Mouse (Mus musculus): ENCODE data around the gene Txndc2.
"Not testable (repeated sequence)": the region's sequence is repeated elsewhere in the genome, so short reads cannot be mapped to it uniquely, and the experiment has no call there.

Txndc2 gene

DNA sequence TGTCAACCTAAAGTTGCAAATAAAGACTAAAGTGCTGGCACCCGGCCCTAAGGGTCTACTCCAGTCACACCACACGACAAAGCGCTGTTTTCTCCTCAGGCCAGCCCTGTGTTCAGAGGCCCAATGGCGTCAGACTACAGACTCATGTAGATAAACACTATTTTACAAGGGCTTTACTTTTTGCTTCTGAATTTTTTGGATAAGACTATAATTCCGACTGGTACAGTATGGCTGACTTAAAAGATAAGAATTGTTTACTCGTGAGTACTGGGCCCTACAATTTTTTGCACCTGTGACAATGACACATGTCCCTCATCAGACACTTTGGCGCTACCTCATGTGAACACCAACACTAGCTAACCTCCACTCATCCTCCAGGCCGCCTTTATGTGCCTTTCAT is 14.1 kb upstream of the Txndc2 start:
- DNase-seq (ENCODE audit: low spot score in 2 of 2) = no peak

DNA sequence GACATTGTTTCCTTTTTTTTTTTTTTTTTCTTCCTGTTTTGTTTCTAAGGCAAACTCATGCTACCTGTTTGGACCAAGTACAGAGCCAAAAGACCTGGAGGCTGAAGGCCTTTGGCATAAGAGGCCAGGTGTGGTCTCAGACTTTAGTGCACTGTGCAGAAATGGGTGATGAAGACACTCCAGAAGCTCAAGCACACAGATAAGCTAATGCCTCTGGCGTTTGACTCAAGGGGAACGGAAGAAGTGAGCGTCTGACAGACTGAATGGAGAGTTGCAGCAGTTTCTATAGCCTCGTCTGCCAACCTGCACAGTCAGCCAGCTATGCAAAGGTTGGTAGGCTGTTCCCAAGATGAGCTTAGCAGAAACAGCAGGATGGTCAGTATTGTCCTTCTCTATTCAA is 13.6 kb upstream of the Txndc2 start:
- no peak for DNase-seq (ENCODE audit: low spot score in 2 of 2)

DNA sequence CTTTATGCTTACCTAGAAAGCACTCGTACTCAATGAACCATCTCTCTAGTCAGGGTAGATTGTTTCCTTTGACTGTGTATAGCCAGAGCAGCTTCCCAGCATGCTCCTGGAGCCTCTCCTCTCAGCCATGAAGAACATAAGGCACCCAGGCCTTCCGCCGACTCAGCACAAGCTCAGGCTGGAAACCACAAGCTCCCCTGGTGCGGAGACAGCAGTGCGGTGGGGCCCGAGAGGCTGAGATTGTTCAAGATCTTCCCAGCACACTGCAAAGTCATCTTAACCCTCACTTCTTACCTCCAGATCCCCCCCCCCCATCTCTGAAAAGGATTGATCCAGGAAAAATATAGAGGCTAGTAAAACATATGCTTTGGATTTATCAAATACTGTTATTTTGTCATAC is 8.6 kb upstream of the Txndc2 start:
- no peak for DNase-seq (ENCODE audit: low spot score in 2 of 2)

DNA sequence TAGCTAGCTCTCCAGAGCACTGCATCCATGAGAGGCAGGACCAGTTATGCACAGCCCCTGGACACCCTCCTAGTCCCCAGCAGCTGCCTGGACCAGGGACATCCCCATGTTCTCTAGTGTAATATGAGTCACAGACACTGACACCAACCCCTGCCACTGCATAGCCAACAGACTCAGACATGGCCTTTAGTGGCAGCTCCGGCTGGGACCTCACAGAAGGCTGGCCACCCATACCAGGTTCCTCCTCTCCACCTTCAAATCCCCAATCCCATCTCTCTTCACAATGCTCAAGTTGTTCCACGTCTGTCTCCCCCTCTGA is 7.2 kb upstream of the Txndc2 start:
- DNase-seq (ENCODE audit: low spot score in 2 of 2) = no peak

DNA sequence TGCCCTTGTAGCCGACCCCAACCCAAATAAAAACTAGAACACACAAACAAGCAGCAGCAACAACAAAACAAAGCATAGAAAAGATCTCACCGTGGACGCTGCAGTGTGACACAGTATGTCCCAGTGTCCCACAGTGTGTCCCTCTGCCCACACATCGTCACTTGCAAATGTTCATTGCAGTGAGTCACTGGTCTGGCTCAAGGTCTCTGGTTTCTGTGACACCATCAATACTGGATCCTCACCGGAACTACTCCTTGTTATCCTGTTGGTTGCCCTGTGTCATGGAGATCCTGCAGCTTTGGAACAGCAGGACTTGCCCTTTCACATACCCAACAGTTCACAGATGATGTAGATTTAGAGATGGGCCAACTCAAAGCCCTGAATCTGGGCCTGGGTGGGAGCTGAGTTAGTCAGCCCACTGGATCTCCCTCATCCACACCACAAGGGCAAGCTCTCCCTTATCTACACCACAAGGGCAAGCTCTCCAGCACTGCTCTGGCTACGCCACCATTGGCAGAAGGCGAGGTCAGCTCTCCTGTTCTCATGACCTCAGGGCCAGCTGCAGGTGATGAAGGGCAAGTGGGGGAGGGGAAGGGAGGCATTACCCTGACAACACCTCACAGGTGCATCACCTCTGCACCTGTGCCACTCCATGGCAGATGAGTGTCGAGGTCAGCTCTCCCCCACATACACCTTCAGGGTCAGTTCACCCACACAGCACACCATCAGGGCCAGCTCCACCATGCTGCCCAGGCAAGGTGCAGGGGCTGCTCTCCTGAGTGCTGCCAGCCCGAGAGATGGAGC is 6.6 kb upstream of the Txndc2 start:
- DNase-seq (ENCODE audit: low spot score in 2 of 2) = no peak

DNA sequence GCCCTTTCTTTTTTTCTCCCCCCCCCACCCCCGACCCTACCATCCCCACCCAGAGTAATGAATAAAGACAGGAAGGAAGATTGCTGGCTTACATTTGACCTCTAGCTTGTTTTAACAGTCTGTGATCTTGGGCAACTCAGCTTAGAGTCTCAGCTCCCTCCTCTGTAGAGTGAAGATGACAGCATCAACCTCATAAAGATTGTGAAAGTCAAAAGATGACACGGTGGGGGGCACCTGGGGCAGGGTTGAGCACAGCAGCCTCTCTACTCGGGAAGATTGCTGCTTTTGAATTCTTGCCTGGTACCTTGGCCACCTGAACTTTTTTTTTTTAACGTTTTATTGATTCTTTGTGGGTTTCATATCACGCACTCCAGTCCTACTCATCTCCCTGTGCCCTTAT is 6.0 kb upstream of the Txndc2 start:
- no peak for DNase-seq (ENCODE audit: low spot score in 2 of 2)

DNA sequence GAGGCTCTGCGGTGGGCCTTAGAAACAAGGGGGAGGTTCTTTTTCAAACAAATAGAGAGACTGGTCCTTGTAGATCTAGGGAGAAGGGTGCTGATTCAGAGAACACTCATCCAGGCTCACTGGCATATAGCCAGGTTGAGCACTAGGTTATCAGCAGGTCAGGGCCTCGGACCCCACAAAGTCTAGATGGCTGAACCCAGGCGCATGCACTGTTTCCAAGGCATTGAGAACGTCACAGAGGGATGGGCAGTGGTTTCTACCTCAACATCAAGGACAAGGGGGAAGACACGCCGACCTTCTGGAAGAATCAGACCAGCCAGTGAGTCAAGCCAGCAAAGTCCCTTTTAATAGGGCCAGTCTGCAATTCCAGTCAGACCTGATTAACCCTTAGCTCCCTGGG is 5.3 kb upstream of the Txndc2 start:
- no peak for DNase-seq (ENCODE audit: low spot score in 2 of 2)

DNA sequence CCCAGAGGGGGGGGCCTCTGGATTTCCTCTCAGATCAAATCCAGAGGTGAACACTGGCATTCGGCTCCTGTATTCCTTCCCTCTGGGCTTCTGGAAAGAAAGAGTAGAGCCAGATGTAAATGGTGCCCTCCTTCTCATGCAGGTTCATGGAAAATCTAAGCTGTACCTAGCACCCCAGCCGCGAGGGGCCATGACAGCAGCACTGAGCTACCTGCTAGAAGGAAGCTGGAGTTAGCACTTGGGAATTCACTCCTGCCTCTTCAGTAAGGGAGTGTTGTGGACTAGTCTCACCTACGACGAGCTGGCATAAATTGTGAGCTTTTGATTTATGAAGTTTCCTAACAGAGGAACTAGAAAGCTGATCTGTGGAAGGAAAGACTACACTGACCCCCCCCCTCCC is 1.6 kb upstream of the Txndc2 start:
- DNase-seq (ENCODE audit: low spot score in 2 of 2) = no peak

DNA sequence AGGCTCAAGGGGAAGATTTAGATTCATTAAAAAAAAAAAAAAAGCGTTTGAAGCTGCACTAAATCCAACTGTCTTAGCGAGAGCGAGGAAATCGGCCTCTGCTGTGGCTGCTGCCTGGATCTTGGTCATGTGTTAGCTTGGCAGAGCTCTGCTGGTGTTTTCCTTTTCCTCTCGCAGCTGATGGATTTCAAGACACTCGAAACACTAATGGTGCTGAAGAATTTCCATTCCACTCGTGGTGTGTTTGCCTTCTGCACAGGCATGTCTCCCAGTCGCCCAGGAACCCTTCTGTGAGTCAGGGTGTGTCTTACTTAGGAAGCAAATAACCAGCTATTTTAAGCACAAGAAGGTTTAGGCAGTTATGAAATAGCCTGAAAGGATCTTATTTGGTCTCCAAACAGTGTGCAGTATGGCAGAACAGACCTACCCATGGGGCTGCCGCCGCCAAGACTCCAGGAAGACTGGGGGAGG is 1.1 kb upstream of the Txndc2 start:
- peak; percentile 59 to 75 for DNase-seq (ENCODE audit: low spot score in 2 of 2)

DNA sequence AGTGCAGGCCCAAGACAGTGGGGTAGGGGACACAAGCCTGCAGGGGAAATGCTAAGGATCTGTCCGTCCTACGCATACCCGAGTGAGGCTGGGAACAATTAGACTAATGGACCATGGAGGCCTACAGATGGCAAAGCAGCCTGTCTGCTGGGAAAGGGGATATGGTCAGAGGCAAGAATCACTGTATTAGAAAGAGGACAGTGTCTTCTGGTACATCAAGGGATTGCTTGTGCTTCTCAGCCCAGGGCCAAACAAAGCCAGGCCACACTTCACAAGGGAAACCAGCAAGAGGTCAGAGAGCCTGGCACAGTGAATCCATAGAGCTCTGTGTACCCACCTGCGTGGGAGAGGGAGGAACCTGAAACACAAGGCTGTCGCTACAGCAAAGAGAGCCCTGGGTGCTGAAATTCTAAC is 617 bp upstream of the Txndc2 start:
- peak in 1 of 2 experiments; percentile 38 for DNase-seq (ENCODE audit: low spot score in 2 of 2)

DNA sequence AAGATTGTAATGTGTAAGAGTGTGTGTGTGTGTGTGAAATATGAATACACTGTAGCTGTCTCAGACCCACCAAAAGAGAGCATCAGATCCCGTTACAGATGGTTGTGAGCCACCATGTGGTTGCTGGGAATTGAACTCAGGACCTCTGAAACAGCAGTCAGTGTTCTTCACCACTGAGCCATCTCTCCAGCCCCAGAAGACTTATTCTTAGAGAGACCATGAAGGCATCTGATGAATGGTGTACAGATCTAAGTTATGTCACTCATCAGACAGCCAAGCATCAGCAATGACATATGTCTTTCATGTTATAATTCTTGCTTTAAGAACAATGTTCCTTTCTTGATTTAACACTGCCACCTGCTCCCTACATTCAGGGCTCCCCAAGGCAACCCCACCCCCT is 2.8 kb downstream of the Txndc2 start:
- DNase-seq (ENCODE audit: low spot score in 2 of 2) = no peak

DNA sequence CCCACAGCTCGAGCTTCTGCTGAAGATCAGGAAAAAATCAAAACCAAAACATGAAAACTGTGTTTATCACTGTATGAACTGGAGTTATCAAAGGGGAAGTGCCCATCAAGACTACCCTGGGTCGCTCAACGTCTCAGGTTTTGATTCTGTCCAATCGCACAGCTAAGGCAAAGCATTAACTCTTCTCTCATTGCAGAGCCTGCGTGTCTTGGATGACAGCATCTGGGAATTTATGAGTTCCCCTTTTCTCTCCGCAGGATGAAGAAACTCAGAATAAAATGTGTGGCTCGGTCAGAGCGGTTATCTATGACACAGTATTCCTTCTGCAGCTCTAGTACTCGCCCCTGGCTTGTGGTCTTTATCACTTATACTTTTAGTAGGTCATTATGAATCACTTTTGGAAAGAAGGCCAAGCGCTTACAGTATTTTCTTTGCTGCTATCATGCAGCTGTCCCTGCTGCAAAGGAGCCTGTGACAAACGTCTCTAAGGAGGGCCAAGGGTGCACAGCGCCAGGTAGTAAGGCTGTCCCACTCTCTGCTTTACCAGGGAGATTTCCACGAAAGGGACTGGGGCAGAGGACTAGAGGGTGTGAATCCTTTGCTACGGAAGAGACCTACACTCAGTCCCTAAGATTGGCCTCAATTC is 6.1 kb downstream of the Txndc2 start:
- no peak for DNase-seq (ENCODE audit: low spot score in 2 of 2)

DNA sequence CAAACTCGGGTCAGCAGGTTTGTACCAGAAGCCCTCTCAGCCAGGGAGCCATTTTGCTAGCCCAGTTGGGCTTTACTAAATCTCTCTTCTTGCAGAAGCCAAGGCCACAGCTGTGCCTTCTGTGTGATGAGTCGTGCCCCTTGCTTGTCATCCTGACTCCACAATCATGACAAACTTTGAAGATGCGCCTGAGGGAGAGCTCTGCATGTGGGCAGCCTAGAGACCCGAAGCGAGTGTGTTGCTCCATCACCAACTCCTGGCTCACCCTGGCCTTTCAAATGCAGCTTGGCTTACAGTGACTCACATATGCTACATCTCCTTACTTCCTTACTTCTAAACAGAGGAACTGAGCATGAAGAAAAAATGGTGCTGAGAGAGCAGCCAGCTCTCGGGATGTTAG is 12.0 kb downstream of the Txndc2 start:
- DNase-seq (ENCODE audit: low spot score in 2 of 2) = no peak

DNA sequence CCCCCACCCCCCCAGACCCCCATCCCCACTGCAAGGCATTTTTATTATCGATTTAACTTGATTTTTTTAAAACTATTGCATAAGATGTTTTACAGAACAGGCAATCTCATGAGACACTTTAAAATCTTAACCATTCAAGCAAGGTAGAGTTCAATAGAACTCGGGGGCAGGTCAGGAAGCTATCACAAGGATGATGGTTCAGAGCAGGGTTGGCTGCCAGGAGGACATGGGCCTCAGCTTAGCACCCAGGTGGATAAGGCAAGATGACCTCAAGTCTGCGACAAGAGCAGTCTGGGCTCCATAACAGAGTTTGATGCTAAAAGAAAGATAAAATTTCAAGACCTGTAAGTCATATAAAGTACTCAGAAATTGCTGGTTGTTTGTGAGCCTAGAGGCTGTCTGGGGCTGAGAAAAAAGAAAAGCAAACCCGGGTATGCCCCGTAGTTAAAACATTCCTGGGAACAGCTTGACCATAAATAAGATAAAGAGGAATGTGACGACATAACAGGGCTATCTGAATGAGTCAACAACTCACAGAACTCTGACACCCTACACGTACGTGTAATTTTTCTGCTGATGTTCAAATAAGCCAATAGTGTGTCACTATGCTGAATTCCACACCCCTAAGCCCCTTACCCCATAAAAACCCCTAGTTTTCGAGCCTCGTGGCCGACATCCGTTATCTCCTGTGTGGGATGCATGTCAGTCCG is 13.0 kb downstream of the Txndc2 start:
- DNase-seq (ENCODE audit: low spot score in 2 of 2) = not testable (repeated sequence)

DNA sequence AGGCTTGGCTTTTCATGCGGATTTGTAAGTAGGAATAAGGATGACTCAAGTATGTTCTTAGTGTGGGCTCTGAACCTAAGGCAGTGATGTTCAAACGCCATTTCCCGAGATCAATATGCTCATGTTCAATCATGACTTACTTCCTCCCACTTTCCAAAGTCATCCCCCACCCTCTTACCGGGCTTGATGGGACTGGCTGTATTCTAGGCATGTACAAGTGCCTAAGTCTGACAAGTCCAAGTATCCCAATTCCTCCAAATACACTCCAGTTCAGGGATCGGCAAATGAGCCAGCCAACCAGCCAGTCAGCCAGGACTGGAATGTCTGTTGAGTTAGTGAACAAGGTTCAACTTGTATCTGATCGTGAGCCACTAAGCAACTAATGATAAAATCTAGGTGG is 15.7 kb downstream of the Txndc2 start:
- DNase-seq (ENCODE audit: low spot score in 2 of 2) = no peak

DNA sequence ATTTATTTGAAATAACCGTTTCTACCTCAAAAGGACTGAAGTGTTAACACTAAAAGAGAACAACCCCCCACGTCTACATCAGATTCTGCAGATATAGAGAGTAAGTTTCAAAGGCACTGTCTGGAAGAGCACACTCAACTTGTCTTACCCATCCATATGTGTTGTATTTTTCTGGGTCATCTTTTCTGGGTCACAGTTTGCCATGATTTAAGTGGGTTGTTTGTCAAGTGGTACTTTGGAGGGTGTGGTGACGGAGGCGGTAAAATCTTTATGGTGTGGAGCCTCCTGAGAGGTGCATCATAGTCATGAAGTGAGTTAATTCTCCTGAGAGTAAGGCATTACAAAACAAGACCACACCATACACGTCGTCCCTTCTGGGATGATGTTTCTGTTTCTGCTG is 16.4 kb downstream of the Txndc2 start:
- no peak for DNase-seq (ENCODE audit: low spot score in 2 of 2)

DNA sequence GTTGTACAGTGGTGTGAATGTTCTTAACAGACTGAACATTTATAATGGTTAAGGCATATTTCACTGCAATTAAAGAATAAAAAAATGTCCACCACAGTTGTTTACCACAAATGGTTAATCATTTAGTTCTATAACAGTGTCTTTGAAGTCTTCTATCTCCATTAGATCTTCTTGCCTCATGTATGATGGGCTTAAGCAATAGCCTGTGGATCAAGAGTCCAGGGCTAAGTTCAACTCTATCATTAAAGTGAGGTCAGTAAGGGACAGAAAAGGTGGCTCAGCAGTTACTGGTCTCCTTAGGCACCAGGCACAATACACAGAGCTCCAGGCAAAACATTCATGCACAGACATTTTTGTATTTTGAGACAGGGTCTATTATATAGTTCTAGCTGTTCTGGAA is 18.8 kb downstream of the Txndc2 start:
- no peak for DNase-seq (ENCODE audit: low spot score in 2 of 2)

DNA sequence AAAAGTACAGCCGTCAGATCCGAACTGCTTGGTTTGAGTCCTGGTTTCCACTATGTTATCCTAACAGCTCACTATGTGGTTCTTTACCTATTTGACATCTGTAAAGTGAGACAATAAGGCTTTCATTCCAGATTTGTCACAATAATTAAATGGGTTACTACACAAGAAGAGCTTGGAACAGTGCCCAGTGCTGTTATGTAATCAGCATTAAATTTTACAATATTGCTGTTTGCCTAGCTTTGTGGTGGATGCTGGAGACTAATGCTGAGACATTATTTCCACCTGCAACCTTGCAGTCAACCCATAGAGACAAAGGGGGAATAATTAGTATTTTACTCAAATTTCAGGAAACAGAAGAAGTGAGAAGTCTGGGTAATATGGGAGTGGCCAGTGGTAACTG is 23.5 kb downstream of the Txndc2 start:
- no peak for DNase-seq (ENCODE audit: low spot score in 2 of 2)

DNA sequence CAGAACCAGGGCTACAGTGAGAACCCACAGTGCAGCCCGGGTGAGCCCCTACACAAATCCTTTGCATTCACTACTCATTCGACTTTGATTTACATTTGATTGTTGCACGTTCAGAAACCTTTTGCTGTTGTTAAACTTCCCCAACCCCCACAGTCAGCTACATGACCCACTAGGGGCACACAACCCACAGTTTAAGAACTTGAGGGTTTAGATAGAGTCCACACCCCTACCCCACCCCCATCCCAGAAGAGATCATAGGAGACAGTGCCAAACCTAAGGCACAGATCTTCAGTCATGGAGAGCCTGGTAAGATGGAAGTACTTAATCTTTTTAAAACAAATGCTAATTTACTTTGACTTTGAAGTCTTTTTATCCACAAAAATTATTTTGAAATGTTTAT is 26.3 kb downstream of the Txndc2 start:
- DNase-seq (ENCODE audit: low spot score in 2 of 2) = no peak

DNA sequence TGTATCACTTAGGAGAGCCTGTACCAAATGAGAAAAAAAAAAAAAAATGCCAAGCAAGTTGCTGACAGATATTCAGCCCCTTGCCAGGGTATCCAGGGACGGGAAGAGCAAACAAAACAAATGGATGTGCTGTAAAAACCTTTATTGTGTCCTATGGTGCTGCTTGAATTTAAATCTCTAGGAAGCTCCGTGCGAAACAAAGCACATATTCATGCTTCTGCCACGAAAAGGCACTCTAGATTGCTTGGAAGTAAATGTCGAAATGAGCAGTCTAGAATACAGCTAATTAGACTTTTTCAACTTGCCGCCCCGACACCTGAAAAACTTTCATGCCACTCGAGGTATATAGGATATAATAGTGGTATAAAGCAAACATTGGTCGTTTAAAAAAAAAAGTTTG is 27.5 kb downstream of the Txndc2 start:
- DNase-seq (ENCODE audit: low spot score in 2 of 2) = no peak

DNA sequence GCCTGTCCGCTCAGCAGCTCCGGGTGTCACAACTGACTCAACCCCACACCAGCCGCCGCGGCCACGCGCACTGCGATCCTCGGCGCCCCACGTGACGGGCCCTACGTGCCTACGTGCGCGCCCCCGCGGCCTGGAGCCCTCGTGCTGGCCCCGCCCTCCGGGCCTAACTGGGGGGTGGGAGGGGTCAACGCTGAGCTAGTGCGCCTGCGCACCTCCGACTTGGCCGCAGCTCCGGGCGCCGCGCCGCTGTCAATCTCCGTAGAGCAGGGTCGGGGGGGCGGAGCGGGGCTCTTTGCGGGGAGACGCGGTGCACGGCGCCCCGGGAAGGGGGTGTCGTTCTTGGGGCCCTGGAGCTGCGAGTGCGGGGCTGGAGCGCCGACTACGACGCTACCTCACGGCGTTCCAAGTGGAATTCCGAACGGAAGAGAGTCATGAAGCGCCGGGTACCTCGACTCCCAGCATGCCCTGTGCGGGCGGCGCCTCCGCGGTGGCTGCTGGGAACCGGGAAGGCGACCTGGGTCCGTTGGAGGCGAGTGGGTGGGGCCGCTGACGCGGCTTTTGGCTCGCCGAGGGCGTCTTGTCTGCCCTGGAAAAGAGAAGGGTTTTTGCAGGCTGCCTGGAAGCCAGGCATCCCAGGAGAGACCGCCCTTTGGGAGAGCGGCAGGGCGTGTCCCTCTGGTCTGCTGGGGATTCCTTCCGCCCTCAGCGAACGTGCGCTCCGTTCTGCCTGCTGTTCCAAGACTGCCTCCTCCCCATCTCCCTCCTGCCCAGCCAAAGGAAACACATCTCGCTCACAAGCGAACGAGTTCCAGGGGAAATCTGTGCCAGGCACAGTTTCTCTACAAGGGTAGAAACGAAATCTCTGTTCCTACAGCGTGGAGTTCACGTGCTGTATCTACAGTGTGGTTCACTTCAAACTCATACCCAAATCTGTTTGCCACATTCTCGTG is 28.2 kb downstream of the Txndc2 start, which contains the start of gene Vapa:
TSS of gene Vapa (minus strand) at position 93 of the 950 bp plus-strand sequence.
- peak; percentile 98 for DNase-seq (ENCODE audit: low spot score in 2 of 2)

DNA sequence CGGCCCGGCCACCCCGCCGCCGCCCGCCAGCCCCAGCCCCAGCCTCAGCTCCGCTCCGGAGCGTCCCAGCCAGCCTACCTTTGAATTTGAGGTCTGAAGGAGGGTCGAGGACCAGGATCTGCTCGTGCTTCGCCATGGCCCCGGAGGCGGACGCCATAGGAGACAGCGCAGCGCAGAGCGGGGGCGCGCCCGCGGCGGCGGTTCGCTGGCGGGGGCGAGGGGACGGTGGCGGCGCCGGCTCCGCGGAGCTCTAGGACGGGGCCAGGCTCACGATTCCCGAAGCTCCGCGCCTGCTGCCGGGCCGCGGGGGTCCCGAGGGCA is 28.9 kb downstream of the Txndc2 start:
- DNase-seq (ENCODE audit: low spot score in 2 of 2) = no peak

All from right cerebral cortex, postnatal 10 days (tissue).